Mouse (Mus musculus) erythroblast, embryonic 14.5 days (primary cell): ENCODE data around the gene Ppp1r12b.

Experiments used
- GATA1 ChIP-seq: IDR thresholded peaks from 2 replicates; pipeline ENCODE4 v1.6.1; 2012; ENCODE audit warnings: low read length, inconsistent platforms, mixed read lengths
- TAL1 ChIP-seq: IDR thresholded peaks from 3 replicates; pipeline ENCODE4 v1.6.1; 2012; ENCODE audit warnings: low read length, inconsistent platforms, mixed read lengths

GRCm38 (mm10) chr1:134875800-134876199 is 79.9 kb downstream of the Ppp1r12b start:
- TF ChIP-seq GATA1 (no peak), TAL1 (no peak)
